Mouse (Mus musculus) cerebellum, adult 2 months (tissue): ENCODE measurements around the gene Msl3. TPM values are rescaled to one million over a fixed set of nuclear protein-coding genes. Genes with fewer than 3 reads are reported as not detected.
A peak's percentile ranks its signal among the peaks of the same experiment; 100 is the strongest.

Experiments
- DNase-seq, 2 experiments: peaks; one replicate each; pipeline ENCODE4 v3.0.0; 2021
- H3K27ac ChIP-seq: fragments of 200-500 bp; 2 replicates; pipeline ENCODE4 v1.5.1; 2012; ENCODE audit warnings: low read length, control low read depth, inconsistent platforms; ENCODE audit not compliant: insufficient read depth
- H3K27me3 ChIP-seq: fragments of 200-500 bp; 2 replicates; pipeline ENCODE4 v1.6.1; 2012; ENCODE audit warnings: inconsistent platforms, mild to moderate bottlenecking, low read length, moderate library complexity; ENCODE audit not compliant: control insufficient read depth, insufficient read depth
- H3K4me1 ChIP-seq: fragments of 200-500 bp; 2 replicates; pipeline ENCODE4 v1.6.1; 2011; ENCODE audit warnings: low read length; ENCODE audit not compliant: control insufficient read depth, insufficient read depth
- H3K4me3 ChIP-seq: fragments of 200-500 bp; replicated peaks from 2 replicates; pipeline ENCODE3; 2011; ENCODE audit warnings: mild to moderate bottlenecking, low read depth, low read length, control low read depth; ENCODE audit not compliant: insufficient read depth
- CTCF ChIP-seq: fragments of 200-500 bp; IDR thresholded peaks from 2 replicates; pipeline ENCODE4 v1.5.1; 2011; ENCODE audit warnings: low read depth, mild to moderate bottlenecking, control low read depth, low read length, moderate library complexity, borderline replicate concordance; ENCODE audit not compliant: insufficient read depth
- POLR2A ChIP-seq: fragments of 200-500 bp; IDR thresholded peaks from 2 replicates; pipeline ENCODE4 v1.6.1; 2011; ENCODE audit warnings: low read length, control low read depth, borderline replicate concordance; ENCODE audit not compliant: insufficient read depth
- WGBS: fragments of 180-500 bp; shearing (Covaris S2); methylation state at CpG from one replicate; pipeline ENCODE4 v1.1.7; 2018; 5-methylcytosine and 5-hydroxymethylcytosine counted together
- polyA plus RNA-seq: library from polyadenylated mRNA; depleted of rRNA; stranded (reverse); fragments of >200 nt; gene quantifications from 2 replicates; pipeline ENCODE4 v1.2.3, GENCODE M21; 2012; rRNA removed

Msl3 gene
- polyA plus RNA-seq, result 24.1 and 24.5 TPM in 2 replicates

- Histone ChIP-seq H3K4me3 (peak within 1 kb of the TSS; percentile 81), H3K27ac (peak within 1 kb of the TSS; percentile 91), H3K4me1 (no peaks in the 10 kb centered on the region), H3K27me3 (no peaks in the 10 kb centered on the region)
- peak; percentile 22; the same call in 1 of the 2 replicates for TF ChIP-seq CTCF
- peak; percentile 55; the same call in 1 of the 2 replicates for TF ChIP-seq POLR2A
- DNase-seq, result peak; percentile 85 to 88
- 8% methylated on average over 63 of the region's 88 CpGs for WGBS
These were observed at the start of gene Msl3 for GRCm38 (mm10) chrX:168673525-168674406. Msl3 (minus strand) TSS chrX:168673898.

GRCm38 (mm10) chrX:168717969-168718368 is 44.3 kb upstream of the Msl3 start:
- no peak for DNase-seq
- Histone ChIP-seq H3K4me3 (no peak overlapping the region), H3K27ac (no peak overlapping the region), H3K27me3 (no peaks in the 10 kb centered on the region), H3K4me1 (no peaks in the 10 kb centered on the region)
- TF ChIP-seq CTCF (no peak), POLR2A (no peak)
- WGBS, result 67% methylated on average over 2 of the region's 2 CpGs

GRCm38 (mm10) chrX:168674407-168674962 is 787 bp upstream of the Msl3 start:
- 13% methylated on average over 10 of the region's 10 CpGs for WGBS
- no peaks in the 10 kb centered on the region for H3K27me3 ChIP-seq
- TF ChIP-seq POLR2A, result no peak
- no peak for TF ChIP-seq CTCF
- no peak for DNase-seq
- H3K27ac ChIP-seq, result peak overlapping the region; percentile 91
- no peaks in the 10 kb centered on the region for H3K4me1 ChIP-seq
- H3K4me3 ChIP-seq, result peak overlapping the region; percentile 81

- 12% methylated on average over 31 of the region's 31 CpGs for WGBS
- Histone ChIP-seq H3K4me1 (no peaks in the 10 kb centered on the region), H3K27ac (peak overlapping the region; percentile 74), H3K4me3 (peak overlapping the region; percentile 70), H3K27me3 (no peaks in the 10 kb centered on the region)
- peak in 1 of 2 experiments; percentile 22 for DNase-seq
- TF ChIP-seq CTCF (no peak), POLR2A (no peak)
These were observed 679 bp downstream of the Msl3 start for GRCm38 (mm10) chrX:168672913-168673524.

GRCm38 (mm10) chrX:168672425-168672824 is 1.3 kb downstream of the Msl3 start:
- no peaks in the 10 kb centered on the region for H3K4me1 ChIP-seq
- TF ChIP-seq POLR2A (0 out of 2 replicates have a peak, but pooled peaks have one; percentile 4), CTCF (no peak)
- DNase-seq, result peak; percentile 54 to 83
- H3K27ac ChIP-seq, result no peak overlapping the region
- WGBS, result 7% methylated on average over 9 of the region's 9 CpGs
- no peaks in the 10 kb centered on the region for H3K27me3 ChIP-seq
- peak overlapping the region; percentile 70 for H3K4me3 ChIP-seq

- H3K4me3 ChIP-seq, result no peak overlapping the region
- no peaks in the 10 kb centered on the region for H3K4me1 ChIP-seq
- H3K27ac ChIP-seq, result no peak overlapping the region
- TF ChIP-seq CTCF, result no peak
- no peak for TF ChIP-seq POLR2A
- 27% methylated on average over 12 of the region's 12 CpGs for WGBS
- DNase-seq, result no peak
- no peaks in the 10 kb centered on the region for H3K27me3 ChIP-seq
These were observed 9.6 kb downstream of the Msl3 start for GRCm38 (mm10) chrX:168663982-168664689.

- WGBS, result 64% methylated on average over 4 of the region's 4 CpGs
These were observed 13.5 kb downstream of the Msl3 start for GRCm38 (mm10) chrX:168660236-168660635.

More at GRCm38 (mm10) chrX:168660236-168660635, 13.5 kb downstream of the Msl3 start:
- Histone ChIP-seq H3K27ac (no peak overlapping the region), H3K27me3 (no peaks in the 10 kb centered on the region), H3K4me3 (no peak overlapping the region), H3K4me1 (no peaks in the 10 kb centered on the region)
- DNase-seq, result no peak
- TF ChIP-seq CTCF, result no peak
